Mouse (Mus musculus) testis, adult 2 months (tissue): Measurements from ENCODE around the gene H2-T24.

Experiments
- CTCF ChIP-seq: fragments of 200-500 bp; IDR thresholded peaks from 2 replicates; pipeline ENCODE4 v1.5.1; 2012; ENCODE audit warnings: low read depth, mild to moderate bottlenecking, inconsistent platforms, low read length, moderate library complexity; ENCODE audit not compliant: control insufficient read depth, insufficient read depth, insufficient replicate concordance
- POLR2A ChIP-seq: fragments of 200-500 bp; IDR thresholded peaks from 2 replicates; pipeline ENCODE4 v1.6.1; 2012; ENCODE audit warnings: low read depth, mild to moderate bottlenecking, inconsistent platforms, low read length, moderate library complexity; ENCODE audit not compliant: control insufficient read depth

GRCm38 (mm10) chr17:36017046-36017445 lies 3.3 kb downstream of the H2-T24 start:
- TF ChIP-seq CTCF: no peak
- TF ChIP-seq POLR2A: no peak
